Mouse (Mus musculus) liver, adult 2 months (tissue): ENCODE measurements around the gene Shroom3. TPM values are rescaled to one million over a fixed set of nuclear protein-coding genes. Genes with fewer than 3 reads are reported as not detected.
A peak's percentile ranks its signal among the peaks of the same experiment; 100 is the strongest.

ENCODE experiments used
- DNase-seq: peaks from one replicate; pipeline ENCODE4 v3.0.0-alpha.2; 2011; ENCODE audit warnings: low read depth, low spot score; ENCODE audit errors: extremely low read depth
- H3K27ac ChIP-seq: fragments of 200-500 bp; replicated peaks from 2 replicates; pipeline ENCODE4 v1.5.1; 2012; ENCODE audit warnings: low read depth, mild to moderate bottlenecking, control low read depth, inconsistent platforms, low read length; ENCODE audit not compliant: insufficient read depth
- H3K27me3 ChIP-seq: fragments of 200-500 bp; 2 replicates; pipeline ENCODE4 v1.6.1; 2012; ENCODE audit warnings: mild to moderate bottlenecking, moderate library complexity, low read length, inconsistent platforms; ENCODE audit not compliant: control insufficient read depth, insufficient read depth
- H3K36me3 ChIP-seq: fragments of 200-500 bp; 2 replicates; pipeline ENCODE4 v1.6.1; 2012; ENCODE audit warnings: low read length, inconsistent platforms; ENCODE audit not compliant: control insufficient read depth, insufficient read depth
- H3K4me1 ChIP-seq: fragments of 200-500 bp; 2 replicates; pipeline ENCODE4 v1.6.1; 2011; ENCODE audit warnings: low read length; ENCODE audit not compliant: control insufficient read depth, insufficient read depth
- H3K4me3 ChIP-seq: fragments of 200-500 bp; 2 replicates; pipeline ENCODE4 v1.5.1; 2011; ENCODE audit warnings: low read depth, mild to moderate bottlenecking, control low read depth, low read length, moderate library complexity; ENCODE audit not compliant: insufficient read depth
- H3K79me2 ChIP-seq: fragments of 200-500 bp; 2 replicates; pipeline ENCODE4 v1.6.1; 2012; ENCODE audit warnings: inconsistent platforms, mild to moderate bottlenecking, low read length, moderate library complexity; ENCODE audit not compliant: control insufficient read depth, insufficient read depth
- H3K9ac ChIP-seq: fragments of 200-500 bp; 2 replicates; pipeline ENCODE4 v1.6.1; 2012; ENCODE audit warnings: low read depth, mild to moderate bottlenecking, control low read depth, inconsistent platforms, low read length
- CTCF ChIP-seq: fragments of 200-500 bp; IDR thresholded peaks from 2 replicates; pipeline ENCODE4 v1.5.1; 2011; ENCODE audit warnings: low read depth, low read length, control low read depth
- POLR2A ChIP-seq: fragments of 200-500 bp; IDR thresholded peaks from 2 replicates; pipeline ENCODE4 v1.6.1; 2011; ENCODE audit warnings: low read length, control low read depth; ENCODE audit not compliant: insufficient read depth; ENCODE audit errors: extremely low read depth
- WGBS: fragments of 180-500 bp; shearing (Covaris S2); methylation state at CpG from one replicate; pipeline ENCODE4 v1.1.7; 2018; 5-methylcytosine and 5-hydroxymethylcytosine counted together
- polyA plus RNA-seq: library from polyadenylated mRNA; depleted of rRNA; stranded (reverse); fragments of >200 nt; gene quantifications from 2 replicates; pipeline ENCODE4 v1.2.3, GENCODE M21; 2012
- total RNA-seq: library from RNA; depleted of rRNA; stranded (reverse); fragments of >200 nt; gene quantifications from 2 replicates; pipeline ENCODE4 v1.2.3, GENCODE M21; 2014

The Shroom3 gene
- total and polyA plus RNA-seq, 2 experiments, result 4.0 to 4.1 TPM

DNA sequence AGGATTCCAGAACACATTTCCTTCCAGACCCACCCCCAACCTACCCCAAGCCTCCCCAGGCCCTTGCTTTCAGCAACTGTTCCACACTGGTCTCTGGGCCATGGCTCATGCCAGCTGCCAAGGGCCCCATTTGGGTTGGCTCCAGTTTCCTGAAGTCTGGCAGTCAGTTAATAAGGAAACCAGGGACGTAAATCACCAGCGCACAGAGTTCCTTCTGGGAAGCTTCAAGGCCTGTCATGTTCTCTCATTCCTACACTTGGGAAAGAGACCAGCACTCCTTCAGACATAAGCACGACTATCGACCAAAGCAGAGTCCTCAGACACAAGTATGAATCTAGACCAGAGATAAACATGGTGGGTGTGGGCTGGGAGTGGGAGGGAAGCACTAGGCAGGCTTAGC is 202.9 kb downstream of the Shroom3 start:
- Histone ChIP-seq H3K4me1 (peaks cover 3% of the 10 kb centered on the region; the same call in 1 of the 2 replicates), H3K4me3 (no peak overlapping the region), H3K79me2 (0 out of 2 replicates have a peak, but pooled peaks cover 5% of the 10 kb centered on the region), H3K27me3 (no peaks in the 10 kb centered on the region), H3K27ac (no peak overlapping the region), H3K9ac (no peak overlapping the region), H3K36me3 (no peaks in the 10 kb centered on the region)
- 68% methylated on average over 4 of the region's 4 CpGs for whole genome bisulfite sequencing
- no peak for DNase-seq
- TF ChIP-seq CTCF, result no peak
- no peak for TF ChIP-seq POLR2A

DNA sequence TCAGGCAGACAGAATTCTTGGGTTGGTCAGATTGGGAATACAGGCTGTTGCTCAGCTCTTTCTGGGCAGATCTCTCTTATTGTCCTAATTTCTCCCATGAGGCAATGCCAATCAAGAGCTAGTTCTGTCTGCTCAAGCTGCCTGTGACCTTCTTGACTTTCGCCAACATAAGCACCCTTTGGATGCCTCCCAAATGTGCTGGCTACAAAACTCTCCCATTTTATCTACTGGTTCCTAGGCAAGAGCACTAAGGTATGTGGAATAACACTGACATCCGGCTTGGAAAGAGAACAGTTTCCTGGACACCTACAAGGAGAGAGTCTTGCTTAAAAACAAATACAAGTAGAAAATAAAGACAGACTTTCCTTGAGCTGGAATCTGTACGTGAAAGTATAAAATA is 204.3 kb downstream of the Shroom3 start:
- TF ChIP-seq CTCF, result no peak
- TF ChIP-seq POLR2A, result no peak
- Histone ChIP-seq H3K27ac (no peak overlapping the region), H3K4me3 (no peak overlapping the region), H3K79me2 (0 out of 2 replicates have a peak, but pooled peaks cover 3% of the 10 kb centered on the region), H3K4me1 (peaks cover 3% of the 10 kb centered on the region; the same call in 1 of the 2 replicates), H3K27me3 (no peaks in the 10 kb centered on the region), H3K36me3 (no peaks in the 10 kb centered on the region), H3K9ac (no peak overlapping the region)
- WGBS, result 70% methylated on average over 3 of the region's 3 CpGs
- DNase-seq, result no peak

DNA sequence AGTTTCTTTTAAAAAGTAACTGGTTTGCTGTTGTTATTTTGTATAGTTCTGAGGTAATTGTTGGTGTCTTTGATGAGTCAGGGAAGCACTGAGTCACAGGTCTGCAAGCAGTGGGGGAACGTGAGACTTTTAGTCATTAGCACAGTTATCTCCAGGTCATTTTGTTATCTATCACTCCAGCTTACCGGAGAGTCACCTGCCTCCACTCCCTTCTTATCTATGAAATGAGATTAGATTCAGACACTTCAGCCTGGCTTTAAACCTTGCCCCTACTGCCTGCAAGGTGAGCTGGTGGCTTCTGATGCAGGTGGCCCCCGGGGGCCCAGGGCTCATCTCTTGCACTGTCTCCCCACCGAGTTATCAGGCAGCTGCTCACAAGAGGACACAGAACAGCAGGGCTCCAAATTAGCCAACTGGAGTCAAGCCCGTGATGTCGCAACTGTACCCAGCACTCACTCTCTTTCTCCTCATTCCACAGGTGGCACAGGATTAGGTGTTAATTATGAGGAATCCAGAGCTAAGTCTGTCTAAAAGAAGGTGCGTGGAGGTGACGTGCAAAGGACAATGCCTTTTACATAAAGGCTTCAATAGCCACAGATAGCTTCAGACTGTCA is 205.5 kb downstream of the Shroom3 start:
- no peaks in the 10 kb centered on the region for H3K27me3 ChIP-seq
- no peaks in the 10 kb centered on the region for H3K36me3 ChIP-seq
- no peak for TF ChIP-seq POLR2A
- no peak for TF ChIP-seq CTCF
- WGBS, result 15% methylated on average over 8 of the region's 8 CpGs
- no peak overlapping the region for H3K4me3 ChIP-seq
- H3K9ac ChIP-seq, result no peak overlapping the region
- peak; percentile 78 for DNase-seq
- no peak overlapping the region for H3K27ac ChIP-seq
- H3K79me2 ChIP-seq, result no peaks in the 10 kb centered on the region
- H3K4me1 ChIP-seq, result peaks cover 9% of the 10 kb centered on the region

DNA sequence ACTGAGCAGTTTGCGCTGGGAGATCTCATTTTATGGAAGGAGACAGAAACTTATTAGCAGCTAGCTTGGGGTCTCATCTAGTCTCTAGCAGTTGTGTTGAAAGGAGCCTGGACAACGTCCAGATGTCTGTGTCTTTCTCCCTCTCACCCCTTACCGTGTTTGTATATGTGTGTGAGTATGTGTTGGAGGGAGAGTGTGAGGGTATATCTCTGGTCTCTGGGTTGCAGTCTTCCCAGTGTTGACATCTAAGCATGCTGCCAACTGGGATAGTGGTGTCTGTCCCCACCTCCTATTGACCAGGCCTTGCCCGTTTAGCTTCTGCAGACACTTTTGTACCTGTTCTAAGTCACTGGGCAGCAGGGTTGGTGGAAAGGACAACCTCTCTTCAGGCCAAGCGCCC is 207.7 kb downstream of the Shroom3 start:
- 77% methylated on average over 5 of the region's 5 CpGs for WGBS
- Histone ChIP-seq H3K4me3 (no peak overlapping the region), H3K36me3 (no peaks in the 10 kb centered on the region), H3K79me2 (no peaks in the 10 kb centered on the region), H3K27me3 (no peaks in the 10 kb centered on the region), H3K9ac (no peak overlapping the region), H3K4me1 (peaks cover 11% of the 10 kb centered on the region), H3K27ac (no peak overlapping the region)
- no peak for TF ChIP-seq CTCF
- no peak for TF ChIP-seq POLR2A
- peak; percentile 34 for DNase-seq

DNA sequence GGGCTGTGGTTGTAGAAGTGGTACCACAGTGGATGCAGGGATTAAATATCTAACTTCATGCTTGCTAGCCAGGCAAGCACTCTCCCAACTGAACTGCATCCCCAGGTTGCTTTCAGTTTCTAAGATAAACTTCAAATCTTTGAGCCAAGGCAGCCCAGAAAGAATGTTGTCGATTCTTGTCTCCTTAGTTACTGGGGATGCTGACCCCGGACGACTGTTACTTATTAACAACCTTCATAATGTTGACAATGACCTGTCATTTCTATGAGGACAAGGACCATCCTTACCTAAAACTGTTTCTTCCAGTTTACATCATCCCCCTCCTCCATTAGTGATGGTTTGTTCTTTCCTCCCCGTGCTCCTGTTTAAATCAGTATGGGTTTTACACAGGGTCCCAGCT is 210.0 kb downstream of the Shroom3 start:
- H3K9ac ChIP-seq, result no peak overlapping the region
- peak overlapping the region; percentile 65 for H3K27ac ChIP-seq
- H3K4me3 ChIP-seq, result no peak overlapping the region
- no peak for TF ChIP-seq CTCF
- 0 out of 2 replicates have a peak, but pooled peaks cover under 1% of the 10 kb centered on the region for H3K79me2 ChIP-seq
- H3K4me1 ChIP-seq, result peaks cover 12% of the 10 kb centered on the region
- H3K27me3 ChIP-seq, result no peaks in the 10 kb centered on the region
- peak; percentile 84 for DNase-seq
- WGBS, result 10% methylated on average over 4 of the region's 4 CpGs
- no peaks in the 10 kb centered on the region for H3K36me3 ChIP-seq

DNA sequence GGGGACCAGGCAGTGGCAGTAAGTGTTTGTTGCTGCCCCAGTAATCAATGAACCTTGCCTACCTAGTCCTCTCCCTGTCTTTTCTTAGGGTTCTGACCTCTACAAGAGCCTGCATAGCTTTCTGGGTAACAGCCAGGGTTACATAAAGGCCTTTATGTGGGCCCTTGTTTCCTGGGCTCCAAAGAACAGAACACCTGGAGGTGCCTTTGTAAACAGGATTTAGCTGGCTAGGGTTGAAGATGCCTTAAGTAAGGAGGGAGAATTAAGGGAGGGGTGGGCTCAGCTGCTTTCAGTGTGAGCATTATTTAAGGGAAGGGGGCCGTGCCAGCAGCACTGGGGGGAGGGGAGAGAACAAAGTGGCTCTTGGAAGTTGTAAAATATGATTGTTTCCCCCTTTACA is 210.5 kb downstream of the Shroom3 start:
- Histone ChIP-seq H3K27me3 (no peaks in the 10 kb centered on the region), H3K4me3 (no peak overlapping the region), H3K9ac (no peak overlapping the region), H3K79me2 (peaks cover 4% of the 10 kb centered on the region; the same call in 1 of the 2 replicates), H3K36me3 (no peaks in the 10 kb centered on the region), H3K27ac (peak overlapping the region; percentile 65), H3K4me1 (peaks cover 15% of the 10 kb centered on the region)
- 29% methylated on average over 1 of the region's 1 CpGs for WGBS
- TF ChIP-seq CTCF (no peak), POLR2A (no peak)
- no peak for DNase-seq
